Mouse (Mus musculus) stomach, embryonic 16.5 days (tissue): ENCODE measurements around the gene Npas4. TPM values are rescaled to one million over a fixed set of nuclear protein-coding genes. Genes with fewer than 3 reads are reported as not detected.
"Not testable (repeated sequence)": the region's sequence is repeated elsewhere in the genome, so short reads cannot be mapped to it uniquely, and the experiment has no call there.

ENCODE experiments used
- ATAC-seq: fragments of 200-750 bp; cut with Nextera tagmentation; 2 replicates; pipeline ENCODE4 v1.8.0; 2017; ENCODE audit warnings: moderate number of reproducible peaks, moderate TSS enrichment; ENCODE audit not compliant: insufficient read depth, low FRiP score
- H3K27ac ChIP-seq: fragments of 300-500 bp; sonication (generic); 2 replicates; pipeline ENCODE4 v1.5.1; 2014; ENCODE audit warnings: low read length
- H3K27me3 ChIP-seq: fragments of 300-500 bp; sonication (generic); 2 replicates; pipeline ENCODE4 v1.6.1; 2014; ENCODE audit warnings: low read length, control low read depth, mixed read lengths; ENCODE audit not compliant: control insufficient read depth, insufficient read depth
- H3K36me3 ChIP-seq: fragments of 300-500 bp; sonication (generic); 2 replicates; pipeline ENCODE4 v1.6.1; 2014; ENCODE audit warnings: low read length; ENCODE audit not compliant: control insufficient read depth, insufficient read depth
- H3K4me1 ChIP-seq: fragments of 300-500 bp; sonication (generic); 2 replicates; pipeline ENCODE4 v1.6.1; 2014; ENCODE audit warnings: low read length, control low read depth, mixed read lengths; ENCODE audit not compliant: control insufficient read depth, insufficient read depth
- H3K4me2 ChIP-seq: fragments of 300-500 bp; sonication (generic); 2 replicates; pipeline ENCODE4 v1.6.1; 2014; ENCODE audit warnings: low read depth, low read length, mixed read lengths
- H3K4me3 ChIP-seq: fragments of 300-500 bp; sonication (generic); replicated peaks from 2 replicates; pipeline ENCODE4 v1.5.1; 2014; ENCODE audit warnings: mild to moderate bottlenecking, low read length
- H3K9ac ChIP-seq: fragments of 300-500 bp; sonication (generic); 2 replicates; pipeline ENCODE4 v1.6.1; 2014; ENCODE audit warnings: low read length
- H3K9me3 ChIP-seq: fragments of 300-500 bp; sonication (generic); replicated peaks from 2 replicates; pipeline ENCODE4 v1.6.1; 2016; ENCODE audit warnings: low read length, control low read depth; ENCODE audit not compliant: control insufficient read depth
- WGBS: fragments of 180-500 bp; shearing (Covaris S2); extraction: QIAGEN DNeasy Blood & Tissue Kit; methylation state at CpG from one replicate; pipeline ENCODE4 v1.1.7; 2014; 5-methylcytosine and 5-hydroxymethylcytosine counted together
- polyA plus RNA-seq: library from polyadenylated mRNA; unstranded; fragments of >200 nt; fragmentation: Nextera tagmentation; extraction: Ambion mirVana; gene quantifications from 2 replicates; pipeline ENCODE4 v1.2.1, GENCODE M21; 2015

Gene Npas4
- polyA plus RNA-seq, 1 experiment from 2014 or later: 0.23 TPM

DNA sequence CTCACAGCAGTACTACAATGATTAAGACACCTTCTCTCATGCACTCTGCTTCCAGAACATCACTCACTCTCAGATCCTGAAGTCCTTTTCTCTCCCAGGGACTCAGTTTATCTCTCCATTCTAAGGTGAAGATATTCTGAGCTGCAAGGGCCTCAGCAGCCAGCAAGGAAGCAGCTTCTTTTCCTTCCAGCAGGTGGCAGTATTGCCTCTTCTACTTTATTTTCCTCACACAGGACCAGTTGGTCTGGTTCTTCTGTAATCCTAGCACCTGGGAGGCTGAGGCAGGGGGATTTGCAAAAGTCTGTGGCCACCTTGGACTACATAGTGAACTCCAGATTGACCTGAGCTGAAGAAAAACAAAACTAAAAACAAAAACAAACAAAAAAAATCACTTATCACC is 8.3 kb downstream of the Npas4 start:
- H3K4me1 ChIP-seq: no peaks in the 10 kb centered on the region
- no peak overlapping the region for H3K27ac ChIP-seq
- H3K4me3 ChIP-seq: no peak overlapping the region
- H3K9me3 ChIP-seq: no peaks in the 10 kb centered on the region
- no peak overlapping the region for H3K4me2 ChIP-seq
- peaks cover 12% of the 10 kb centered on the region; the same call in 1 of the 2 replicates for H3K27me3 ChIP-seq
- no peak overlapping the region for H3K9ac ChIP-seq
- ATAC-seq: no peak
- no peaks in the 10 kb centered on the region for H3K36me3 ChIP-seq

- Histone ChIP-seq H3K36me3 (peaks cover 15% of the 10 kb centered on the region; the same call in 1 of the 2 replicates), H3K27ac (no peak overlapping the region), H3K4me2 (no peak overlapping the region), H3K9me3 (no peaks in the 10 kb centered on the region), H3K27me3 (no peaks in the 10 kb centered on the region), H3K4me1 (no peaks in the 10 kb centered on the region; the same call in 1 of the 2 replicates), H3K4me3 (no peak overlapping the region), H3K9ac (no peak overlapping the region)
- 66% methylated on average over 2 of the region's 2 CpGs for WGBS
- no peak for ATAC-seq
Observed at GRCm38 (mm10) chr19:4968236-4968635, 21.9 kb downstream of the Npas4 start.

DNA sequence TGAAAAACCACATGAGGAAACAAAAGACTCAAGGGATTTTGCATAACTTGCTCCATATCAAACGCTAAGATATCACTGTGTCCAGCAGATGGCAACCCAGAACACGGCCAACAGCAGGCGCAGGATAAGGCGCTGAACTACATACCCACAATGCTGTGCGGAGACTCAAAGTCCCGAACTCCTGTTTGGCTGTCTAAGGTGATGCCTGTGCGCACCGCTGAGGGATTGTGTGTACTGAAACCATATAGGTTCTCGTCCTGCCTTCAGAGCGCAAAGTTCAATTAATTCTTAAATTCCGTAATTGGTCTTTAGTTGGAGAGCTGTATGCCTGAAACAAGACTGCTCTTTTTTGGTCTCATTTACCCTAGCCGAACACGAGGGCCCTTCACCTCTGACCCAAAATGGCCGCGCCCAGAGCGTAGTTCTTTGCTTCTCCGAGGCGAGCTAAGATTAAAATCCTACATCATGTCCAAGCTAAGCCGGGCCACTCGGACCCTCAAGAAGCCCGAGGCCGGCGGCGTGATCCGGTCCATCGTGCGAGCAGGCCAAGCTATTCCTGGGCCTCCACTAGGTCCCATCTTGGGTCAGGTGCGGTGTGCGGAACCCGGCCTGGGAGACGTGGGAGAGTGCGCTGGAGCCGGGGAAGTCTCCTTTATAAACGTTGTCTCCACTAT is 28.1 kb downstream of the Npas4 start, which contains the start of gene Mrpl11:
Gene Mrpl11, plus strand, starts transcription at position 220 of the 674 bp plus-strand sequence.
- H3K27me3 ChIP-seq: no peaks in the 10 kb centered on the region
- H3K4me1 ChIP-seq: peaks cover 4% of the 10 kb centered on the region
- H3K4me2 ChIP-seq: peak within 1 kb of the TSS; percentile 75
- H3K9me3 ChIP-seq: no peaks in the 10 kb centered on the region
- peak; percentile 96 for ATAC-seq
- H3K4me3 ChIP-seq: peak within 1 kb of the TSS; percentile 68
- peaks cover 15% of the 10 kb centered on the region; the same call in 1 of the 2 replicates for H3K36me3 ChIP-seq
- under 1% methylated on average over 34 of the region's 34 CpGs for WGBS
- H3K27ac ChIP-seq: peak within 1 kb of the TSS; percentile 68
- peak within 1 kb of the TSS; percentile 82 for H3K9ac ChIP-seq

DNA sequence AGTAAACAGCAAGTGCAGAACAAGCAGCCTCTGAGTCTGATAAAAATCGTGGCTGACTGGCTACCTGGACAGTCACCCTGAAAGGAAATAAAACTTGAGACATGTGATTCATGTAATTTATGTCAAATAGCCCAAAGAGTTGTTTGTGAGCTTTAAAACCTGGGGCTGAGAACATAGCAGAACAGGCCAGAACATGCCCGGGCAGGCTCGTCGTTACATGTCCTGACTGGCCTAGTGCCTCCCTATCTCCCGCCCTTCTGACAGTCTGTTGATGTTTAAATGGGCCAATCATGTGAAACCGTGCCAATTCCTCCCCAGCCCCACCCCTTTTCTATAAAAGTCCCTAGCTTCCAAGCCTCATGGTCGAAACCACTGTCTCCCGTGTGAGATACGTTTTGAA is 41.5 kb downstream of the Npas4 start:
- not testable (repeated sequence) for H3K27me3 ChIP-seq, ATAC-seq, H3K9ac ChIP-seq, H3K36me3 ChIP-seq, H3K4me1 ChIP-seq, H3K4me3 ChIP-seq, H3K9me3 ChIP-seq, H3K27ac ChIP-seq, H3K4me2 ChIP-seq
- 77% methylated on average over 9 of the region's 9 CpGs for WGBS

- Histone ChIP-seq H3K27ac (no peak overlapping the region), H3K4me2 (no peak overlapping the region), H3K9me3 (no peaks in the 10 kb centered on the region), H3K36me3 (no peaks in the 10 kb centered on the region), H3K4me1 (0 out of 2 replicates have a peak, but pooled peaks cover 2% of the 10 kb centered on the region), H3K27me3 (no peaks in the 10 kb centered on the region), H3K4me3 (no peak overlapping the region), H3K9ac (no peak overlapping the region)
- 49% methylated on average over 6 of the region's 6 CpGs for WGBS
- ATAC-seq: no peak
Observed at GRCm38 (mm10) chr19:4945540-4945939, 44.6 kb downstream of the Npas4 start.

- peak; percentile 69 for ATAC-seq
- no peaks in the 10 kb centered on the region for H3K27me3 ChIP-seq
- peak overlapping the region; percentile 81 for H3K9ac ChIP-seq
- no peaks in the 10 kb centered on the region for H3K36me3 ChIP-seq
- no peak overlapping the region for H3K27ac ChIP-seq
- peak overlapping the region; percentile 97 for H3K4me2 ChIP-seq
- no peaks in the 10 kb centered on the region for H3K9me3 ChIP-seq
- 0 out of 2 replicates have a peak, but pooled peaks cover 2% of the 10 kb centered on the region for H3K4me1 ChIP-seq
- 6% methylated on average over 13 of the region's 13 CpGs for WGBS
- peak overlapping the region; percentile 72 for H3K4me3 ChIP-seq
Observed at GRCm38 (mm10) chr19:4943253-4943588, 46.9 kb downstream of the Npas4 start.

GRCm38 (mm10) chr19:4942551-4943252 is 47.4 kb downstream of the Npas4 start, which contains the start of gene Peli3:
Peli3 (minus strand) TSS chr19:4943127.
- peak within 1 kb of the TSS; percentile 97 for H3K4me2 ChIP-seq
- peak within 1 kb of the TSS; percentile 72 for H3K4me3 ChIP-seq
- H3K9ac ChIP-seq: peak within 1 kb of the TSS; percentile 81
- H3K9me3 ChIP-seq: no peaks in the 10 kb centered on the region
- no peak within 1 kb of the TSS for H3K27ac ChIP-seq
- no peaks in the 10 kb centered on the region for H3K36me3 ChIP-seq
- H3K27me3 ChIP-seq: no peaks in the 10 kb centered on the region
- 0 out of 2 replicates have a peak, but pooled peaks cover 2% of the 10 kb centered on the region for H3K4me1 ChIP-seq
- WGBS: 0% methylated on average over 55 of the region's 55 CpGs
- ATAC-seq: peak; percentile 97

DNA sequence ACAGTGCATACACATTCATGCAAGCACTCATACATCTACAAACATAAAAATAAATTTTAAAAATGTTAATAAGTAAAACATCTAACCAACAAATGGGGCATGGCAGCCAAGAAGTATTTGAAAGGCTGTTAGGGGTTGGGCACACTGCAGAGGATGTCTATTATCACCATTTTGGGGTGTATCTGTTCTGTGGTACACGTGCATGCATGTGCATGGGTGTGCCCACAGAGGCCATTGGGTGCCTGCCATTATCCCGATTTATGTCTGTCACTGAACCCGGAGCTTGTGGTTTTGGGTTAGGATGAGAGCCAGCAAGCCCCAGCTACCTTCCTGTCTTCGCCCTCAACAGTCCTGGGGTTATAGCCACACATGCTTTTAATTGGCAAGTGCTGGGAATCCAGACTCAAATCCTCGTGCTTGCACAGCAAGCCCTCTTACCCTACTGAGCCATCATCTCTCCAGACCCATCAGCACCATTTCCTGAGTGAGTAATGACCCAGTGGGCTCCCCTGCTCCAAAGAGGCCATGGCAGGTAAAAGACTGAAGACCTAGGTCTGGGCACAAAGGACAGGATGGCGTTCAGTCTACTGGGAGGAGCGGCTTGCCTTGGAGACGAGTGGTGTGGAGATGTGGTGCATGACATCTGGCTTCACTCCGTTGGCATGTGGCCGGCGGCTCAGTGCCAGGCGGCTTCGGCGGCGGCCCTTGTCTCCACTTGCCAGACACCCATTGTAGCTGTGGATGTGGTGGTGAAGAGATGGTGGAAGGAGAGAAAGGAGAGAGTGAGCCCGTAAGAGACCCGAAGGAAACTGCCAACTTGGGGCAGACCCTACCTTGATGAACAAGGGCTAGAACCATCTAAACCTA is 52.4 kb downstream of the Npas4 start:
- H3K4me1 ChIP-seq: 0 out of 2 replicates have a peak, but pooled peaks cover 2% of the 10 kb centered on the region
- no peaks in the 10 kb centered on the region for H3K36me3 ChIP-seq
- no peaks in the 10 kb centered on the region for H3K27me3 ChIP-seq
- no peaks in the 10 kb centered on the region for H3K9me3 ChIP-seq
- H3K27ac ChIP-seq: no peak overlapping the region
- no peak for ATAC-seq
- no peak overlapping the region for H3K4me2 ChIP-seq
- no peak overlapping the region for H3K9ac ChIP-seq
- 87% methylated on average over 17 of the region's 17 CpGs for WGBS
- no peak overlapping the region for H3K4me3 ChIP-seq
